Mouse (Mus musculus): ENCODE results near the gene Prom2. TPM values are rescaled to one million over a fixed set of nuclear protein-coding genes. Genes with fewer than 3 reads are reported as not detected.

The Prom2 gene
- under 1 TPM in 1 of 2 experiments, not detected in 1; 0.11 TPM for total RNA-seq (2021)

DNA sequence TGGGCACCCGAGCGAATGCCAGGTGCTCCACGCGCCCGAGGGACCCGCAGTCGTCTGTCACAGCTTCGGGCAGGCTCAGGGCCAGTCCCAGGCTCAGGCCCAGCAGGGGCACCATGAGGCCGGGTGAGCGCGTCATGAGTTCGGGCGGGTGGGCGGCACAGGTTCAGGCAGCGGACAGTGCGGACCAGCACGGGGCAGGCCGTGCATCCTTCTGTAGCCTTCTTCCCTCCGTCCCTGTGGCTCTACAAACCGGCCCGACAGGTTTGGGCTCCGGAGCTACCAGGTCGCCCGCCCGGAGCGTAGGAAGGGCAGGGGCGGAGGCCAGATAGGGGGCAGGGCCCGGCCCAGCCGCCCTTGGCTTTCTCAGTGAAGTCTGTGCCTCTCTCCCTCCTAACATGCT lies at the start of gene Prom2:
TSS of gene Prom2 (minus strand) at position 283 of the 400 bp plus-strand sequence.
- intact Hi-C loops (cut with DNase I) = no loop called here
- no peak for DNase-seq (ENCODE audit: extremely low spot score in 1 of 2, low spot score in 2 of 2)

GRCm38 (mm10) chr2:127590840-127591239 lies 49.6 kb upstream of the Prom2 start:
- DNase-seq (ENCODE audit: extremely low spot score in 1 of 2, low spot score in 2 of 2) = no peak
- intact Hi-C loops (cut with DNase I) = no loop called here

- intact Hi-C loops (cut with DNase I) = no loop called here
- DNase-seq (ENCODE audit: extremely low spot score in 1 of 2, low spot score in 2 of 2) = peak in 1 of 2 experiments; percentile 45
These were observed 48.9 kb upstream of the Prom2 start for GRCm38 (mm10) chr2:127590204-127590603.

GRCm38 (mm10) chr2:127588897-127589296 lies 47.6 kb upstream of the Prom2 start:
- intact Hi-C loops (cut with DNase I) = no loop called here
- no peak for DNase-seq (ENCODE audit: extremely low spot score in 1 of 2, low spot score in 2 of 2)

GRCm38 (mm10) chr2:127587514-127587844 lies 46.2 kb upstream of the Prom2 start:
- DNase-seq (ENCODE audit: extremely low spot score in 1 of 2, low spot score in 2 of 2) = no peak
- intact Hi-C loops (cut with DNase I) = no loop called here

GRCm38 (mm10) chr2:127586694-127587513 lies 45.6 kb upstream of the Prom2 start, which contains the start of the genes Zfp661 and Mrps5:
Gene Zfp661, minus strand, starts transcription at chr2:127587094.
Gene Mrps5, plus strand, starts transcription at chr2:127587222.
- peak; percentile 57 to 90 for DNase-seq (ENCODE audit: extremely low spot score in 1 of 2, low spot score in 2 of 2)
- intact Hi-C loops (cut with DNase I) = no loop called here

DNA sequence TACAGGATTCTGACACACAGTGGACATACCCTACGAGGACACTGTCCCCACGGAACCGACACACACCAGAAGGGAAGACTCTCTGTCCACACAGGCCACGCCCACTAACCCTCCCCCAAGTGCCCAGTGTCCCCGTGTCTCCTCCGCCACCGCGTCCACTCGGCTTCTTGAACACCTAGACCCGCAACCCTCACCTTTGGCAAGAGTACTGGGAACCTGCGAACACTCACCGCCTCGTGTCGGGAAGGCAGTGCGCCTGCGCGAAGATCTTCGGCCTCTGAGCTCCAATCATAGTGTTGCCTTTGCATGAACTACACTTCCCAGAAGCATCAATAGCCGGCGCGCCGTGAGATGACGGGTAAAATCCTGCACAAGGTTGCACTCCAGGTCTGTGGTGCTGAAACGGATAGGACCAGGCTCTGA lies 43.2 kb upstream of the Prom2 start:
- DNase-seq (ENCODE audit: extremely low spot score in 1 of 2, low spot score in 2 of 2) = peak; percentile 95

DNA sequence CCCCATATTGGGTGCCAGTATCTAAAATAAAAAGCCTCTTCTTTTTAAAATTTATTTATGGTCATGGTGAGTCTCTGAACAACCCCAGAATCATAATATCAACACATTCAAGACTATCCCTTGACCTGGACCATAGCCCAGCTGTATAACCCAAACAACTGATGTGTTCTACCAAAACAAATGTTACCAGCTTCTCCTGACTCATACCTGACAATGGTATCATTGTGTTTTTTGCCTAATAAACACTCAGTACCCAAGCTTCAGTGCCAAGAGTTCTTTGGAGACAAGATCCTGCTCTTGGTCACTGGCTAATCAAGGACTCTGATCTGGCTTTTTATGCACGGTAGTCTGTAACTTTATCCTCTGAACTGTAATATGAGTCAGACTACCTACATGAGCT lies 32.1 kb upstream of the Prom2 start:
- intact Hi-C loops (cut with DNase I) = no loop called here
- DNase-seq (ENCODE audit: extremely low spot score in 1 of 2, low spot score in 2 of 2) = no peak

More for the DNA sequence above, 43.2 kb upstream of the Prom2 start:
- intact Hi-C loops (cut with DNase I) = no loop called here

GRCm38 (mm10) chr2:127559070-127559966 lies 18.1 kb upstream of the Prom2 start:
- intact Hi-C loops (cut with DNase I) = loop anchor here (2.0 to 10.0 kb wide), 4 partner anchors 53 to 305 kb away; partner anchors contain the start of gene Adra2b
- peak; percentile 91 to 97 for DNase-seq (ENCODE audit: extremely low spot score in 1 of 2, low spot score in 2 of 2)

GRCm38 (mm10) chr2:127551078-127551477 lies 9.8 kb upstream of the Prom2 start:
- intact Hi-C loops (cut with DNase I) = loop anchor here (10.0 kb wide), 1 partner anchor 296 kb away; no protein-coding TSS in a partner anchor
- DNase-seq (ENCODE audit: extremely low spot score in 1 of 2, low spot score in 2 of 2) = peak; percentile 35 to 60

- intact Hi-C loops (cut with DNase I) = loop anchor here (1.0 to 10.0 kb wide), 2 partner anchors 43 to 296 kb away; no protein-coding TSS in a partner anchor
- no peak for DNase-seq (ENCODE audit: extremely low spot score in 1 of 2, low spot score in 2 of 2)
These were observed 9.2 kb upstream of the Prom2 start for GRCm38 (mm10) chr2:127550446-127550845.

- no peak for DNase-seq (ENCODE audit: extremely low spot score in 1 of 2, low spot score in 2 of 2)
- intact Hi-C loops (cut with DNase I) = loop anchor here (1.0 to 10.0 kb wide), 2 partner anchors 42 to 295 kb away; no protein-coding TSS in a partner anchor
These were observed 8.4 kb upstream of the Prom2 start for GRCm38 (mm10) chr2:127549711-127550110.

DNA sequence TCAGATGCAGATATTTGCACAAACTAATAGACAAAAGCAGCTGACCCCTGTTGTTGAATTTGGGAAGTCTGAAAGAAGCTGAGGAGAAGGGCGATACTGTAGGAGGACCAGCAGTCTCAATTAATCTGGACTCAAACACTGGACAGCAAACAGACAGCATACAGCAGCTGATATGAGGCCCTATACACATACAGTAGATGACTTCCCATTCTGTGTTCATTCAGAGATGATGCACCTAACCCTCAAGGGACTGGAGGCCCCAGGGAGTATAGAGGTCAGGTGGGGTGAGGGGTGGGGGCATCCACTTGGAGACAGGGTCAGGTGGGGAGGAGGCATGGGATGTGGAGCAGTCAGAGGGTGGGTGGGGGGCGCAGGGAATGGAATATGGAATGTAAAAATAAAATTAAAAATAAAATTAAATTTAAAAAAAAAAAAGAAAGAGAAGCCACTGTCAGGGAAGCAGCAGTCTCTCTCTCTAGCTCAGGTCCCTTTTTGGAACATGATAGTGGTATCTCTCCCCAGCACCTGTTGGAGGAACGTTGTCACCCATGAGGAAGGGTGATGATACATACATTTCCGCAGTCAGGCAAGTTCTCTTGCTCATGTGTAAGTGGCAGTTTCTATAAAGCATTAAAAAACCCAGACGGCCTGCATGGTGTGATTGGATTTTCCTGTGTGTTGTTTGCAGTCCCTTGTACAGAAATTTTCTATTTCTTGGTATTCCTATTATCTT lies 7.2 kb upstream of the Prom2 start:
- intact Hi-C loops (cut with DNase I) = no loop called here
- DNase-seq (ENCODE audit: extremely low spot score in 1 of 2, low spot score in 2 of 2) = no peak

- intact Hi-C loops (cut with DNase I) = no loop called here
- DNase-seq (ENCODE audit: extremely low spot score in 1 of 2, low spot score in 2 of 2) = no peak
These were observed 430 bp upstream of the Prom2 start for GRCm38 (mm10) chr2:127541697-127542096.

- intact Hi-C loops (cut with DNase I) = no loop called here
- no peak for DNase-seq (ENCODE audit: extremely low spot score in 1 of 2, low spot score in 2 of 2)
These were observed 1.8 kb downstream of the Prom2 start for GRCm38 (mm10) chr2:127539494-127539893.

DNA sequence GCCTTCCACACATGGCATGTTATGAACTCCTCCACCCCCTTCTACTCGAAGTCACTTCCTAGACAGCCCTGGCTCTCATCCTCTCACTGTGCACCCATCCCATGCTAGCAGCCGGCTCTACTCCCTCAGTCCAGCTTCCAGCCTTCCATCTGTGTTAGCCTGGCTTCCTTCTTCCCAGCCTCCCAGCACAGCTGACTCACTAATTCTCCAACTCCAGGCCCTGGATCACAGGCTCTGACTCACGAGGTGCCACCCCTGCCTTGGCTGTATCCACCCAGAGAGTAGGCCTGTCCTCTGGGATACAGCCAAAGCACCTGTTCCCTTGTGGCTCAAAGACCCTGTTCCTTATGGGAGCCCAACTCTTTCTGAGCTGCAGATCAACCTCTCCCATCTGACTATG lies 3.7 kb downstream of the Prom2 start:
- intact Hi-C loops (cut with DNase I) = no loop called here

GRCm38 (mm10) chr2:127535363-127535762 lies 5.9 kb downstream of the Prom2 start:
- intact Hi-C loops (cut with DNase I) = no loop called here
- no peak for DNase-seq (ENCODE audit: extremely low spot score in 1 of 2, low spot score in 2 of 2)

More for the DNA sequence above, 3.7 kb downstream of the Prom2 start:
- DNase-seq (ENCODE audit: extremely low spot score in 1 of 2, low spot score in 2 of 2) = no peak

DNA sequence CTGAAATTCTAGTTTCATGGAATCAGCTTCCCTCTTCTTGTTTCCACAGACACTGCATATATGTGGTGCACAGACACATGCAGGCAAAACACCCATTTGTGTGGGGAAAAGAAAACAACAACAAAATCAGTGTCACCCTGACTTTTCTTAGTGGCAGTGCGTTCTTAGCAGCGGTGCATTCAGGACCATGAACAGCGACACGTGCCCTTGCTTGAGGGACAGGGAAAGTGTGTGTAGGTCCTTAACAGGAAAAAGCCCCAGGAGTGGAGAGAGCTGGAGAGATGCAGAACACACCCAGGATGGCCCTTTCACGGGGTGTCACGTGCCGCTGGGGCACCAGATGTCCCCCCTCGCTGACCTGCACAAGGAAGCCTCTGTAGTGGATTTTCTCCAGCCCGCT lies 8.9 kb downstream of the Prom2 start:
- DNase-seq (ENCODE audit: extremely low spot score in 1 of 2, low spot score in 2 of 2) = no peak
- intact Hi-C loops (cut with DNase I) = no loop called here

DNA sequence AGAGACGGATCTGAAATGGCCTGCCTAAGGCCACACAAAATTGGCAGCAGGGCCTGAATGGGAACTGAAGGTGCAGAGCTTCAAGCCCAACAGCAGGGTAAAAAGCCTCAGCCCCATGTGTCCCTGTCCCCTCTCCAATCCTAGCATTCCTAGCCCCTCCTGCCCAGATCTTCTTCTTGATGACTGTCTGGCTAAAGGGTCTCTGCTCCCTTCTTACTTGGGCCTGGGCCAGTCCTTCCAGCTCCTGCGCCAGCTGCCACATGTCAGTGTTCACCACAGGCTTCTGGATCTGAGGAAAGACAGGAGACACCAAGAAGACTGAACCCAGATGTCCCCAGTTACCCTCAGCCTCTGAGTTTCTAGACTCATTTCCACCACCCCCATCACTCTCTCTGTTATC lies 9.7 kb downstream of the Prom2 start:
- no peak for DNase-seq (ENCODE audit: extremely low spot score in 1 of 2, low spot score in 2 of 2)
- intact Hi-C loops (cut with DNase I) = no loop called here
